Mouse (Mus musculus) liver, adult 2 months (tissue): ENCODE measurements around the gene Hist2h3b.

Experiments used
- CTCF ChIP-seq: fragments of 200-500 bp; IDR thresholded peaks from 2 replicates; pipeline ENCODE4 v1.5.1; 2011; ENCODE audit warnings: low read depth, low read length, control low read depth
- POLR2A ChIP-seq: fragments of 200-500 bp; IDR thresholded peaks from 2 replicates; pipeline ENCODE4 v1.6.1; 2011; ENCODE audit warnings: low read length, control low read depth; ENCODE audit not compliant: insufficient read depth; ENCODE audit errors: extremely low read depth

DNA sequence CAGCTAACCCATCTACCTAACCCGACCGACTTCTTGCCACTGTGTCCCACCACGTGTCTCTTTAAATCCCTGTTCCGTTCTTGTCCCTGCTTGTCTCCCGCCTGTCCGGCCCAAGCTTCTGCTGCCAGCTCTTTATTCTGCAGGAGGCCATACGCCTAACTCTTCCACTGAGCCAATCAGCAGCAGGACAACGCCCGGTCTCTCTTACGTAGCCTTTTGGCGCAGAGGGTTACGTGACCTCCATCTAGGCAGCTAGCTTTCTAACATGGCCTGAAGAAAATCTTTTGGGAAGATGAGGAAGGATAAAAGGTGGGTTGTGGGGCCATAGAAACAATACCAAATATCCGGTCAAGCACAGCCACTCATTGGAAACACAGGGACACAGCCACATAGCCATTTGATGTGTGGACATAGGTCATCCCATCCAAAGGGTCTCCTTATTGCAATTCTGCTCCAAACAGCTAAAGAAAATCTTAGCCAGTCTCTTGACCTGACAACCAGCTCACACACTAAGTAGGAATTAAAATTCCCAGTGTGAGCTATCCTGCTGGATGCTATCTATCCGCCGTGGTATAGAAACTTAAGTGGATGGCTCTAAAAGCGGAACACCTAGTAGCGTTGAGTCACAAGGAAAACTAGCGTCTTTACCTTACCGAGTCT is 6.1 kb upstream of the Hist2h3b start:
- TF ChIP-seq CTCF (no peak), POLR2A (peak; percentile 59; the same call in 1 of the 2 replicates)
